Mouse (Mus musculus) heart, adult 2 months (tissue): Measurements from ENCODE around the gene Mapk13. TPM values are rescaled to one million over a fixed set of nuclear protein-coding genes. Genes with fewer than 3 reads are reported as not detected.

Experiments used
- DNase-seq, 2 experiments: peaks; one replicate each; pipeline ENCODE4 v3.0.0; 2021
- H3K27ac ChIP-seq: fragments of 200-600 bp; 2 replicates; pipeline ENCODE4 v1.8.1; 2022
- H3K27me3 ChIP-seq: fragments of 200-500 bp; 2 replicates; pipeline ENCODE4 v1.6.1; 2012; ENCODE audit warnings: mild to moderate bottlenecking, low read length, inconsistent platforms, mixed read lengths; ENCODE audit not compliant: control insufficient read depth, insufficient read depth
- H3K36me3 ChIP-seq: fragments of 200-500 bp; 2 replicates; pipeline ENCODE4 v1.6.1; 2012; ENCODE audit warnings: low read length, inconsistent platforms; ENCODE audit not compliant: control insufficient read depth, insufficient read depth
- H3K4me1 ChIP-seq: fragments of 200-500 bp; 2 replicates; pipeline ENCODE4 v1.6.1; 2011; ENCODE audit warnings: low read length; ENCODE audit not compliant: control insufficient read depth, insufficient read depth
- H3K4me3 ChIP-seq: fragments of 200-600 bp; 2 replicates; pipeline ENCODE4 v1.8.1; 2022
- H3K79me2 ChIP-seq: fragments of 200-500 bp; replicated peaks from 2 replicates; pipeline ENCODE4 v1.6.1; 2012; ENCODE audit warnings: mild to moderate bottlenecking, inconsistent platforms, low read length, moderate library complexity, mixed read lengths; ENCODE audit not compliant: control insufficient read depth, insufficient read depth
- H3K9ac ChIP-seq: fragments of 200-500 bp; 2 replicates; pipeline ENCODE4 v1.6.1; 2012; ENCODE audit warnings: low read depth, mild to moderate bottlenecking, control low read depth, inconsistent platforms, low read length, mixed read lengths
- CTCF ChIP-seq: fragments of 200-600 bp; IDR thresholded peaks from 2 replicates; pipeline ENCODE4 v1.8.1; 2022; ENCODE audit warnings: antibody characterized with exemption, mild to moderate bottlenecking, moderate library complexity
- EP300 ChIP-seq: fragments of 200-500 bp; IDR thresholded peaks from 2 replicates; pipeline ENCODE4 v1.6.1; 2011; ENCODE audit warnings: low read depth, low read length, control low read depth; ENCODE audit not compliant: insufficient read depth
- POLR2A ChIP-seq: fragments of 200-500 bp; IDR thresholded peaks from 2 replicates; pipeline ENCODE4 v1.6.1; 2011; ENCODE audit warnings: mild to moderate bottlenecking, low read depth, low read length, control low read depth; ENCODE audit not compliant: insufficient read depth
- WGBS: fragments of 180-500 bp; shearing (Covaris S2); methylation state at CpG from one replicate; pipeline ENCODE4 v1.1.7; 2018; 5-methylcytosine and 5-hydroxymethylcytosine counted together
- intact Hi-C: fragments of 180-260 bp; cut with DNase I; formaldehyde crosslinking; loops from one replicate; pipeline ENCODE4 v1.15.1; 2025
- polyA plus RNA-seq: library from polyadenylated mRNA; depleted of rRNA; stranded (reverse); fragments of >200 nt; gene quantifications from 2 replicates; pipeline ENCODE4 v1.2.3, GENCODE M21; 2012
- total RNA-seq, 2 experiments: library from RNA; stranded (reverse); gene quantifications; 2 replicates each; pipeline ENCODE4 v1.2.3; 2021

The Mapk13 gene
- total and polyA plus RNA-seq, 3 experiments: 0.48 to 0.78 (median 0.52) TPM

- TF ChIP-seq CTCF: no peak
- Histone ChIP-seq H3K4me3 (no peak overlapping the region), H3K4me1 (peaks cover 2% of the 10 kb centered on the region), H3K27ac (no peak overlapping the region), H3K36me3 (no peaks in the 10 kb centered on the region), H3K9ac (no peak overlapping the region), H3K79me2 (no peaks in the 10 kb centered on the region; the same call in 1 of the 2 replicates), H3K27me3 (no peaks in the 10 kb centered on the region)
- intact Hi-C loops: loop anchor here (5.0 kb wide), 1 partner anchor 124 kb away; no protein-coding TSS in a partner anchor
- no peak for DNase-seq
- WGBS: 67% methylated on average over 1 of the region's 1 CpGs
Observed at GRCm38 (mm10) chr17:28803316-28803715, 34.2 kb downstream of the Mapk13 start.

GRCm38 (mm10) chr17:28804973-28805372 is 35.9 kb downstream of the Mapk13 start:
- Histone ChIP-seq H3K27ac (no peak overlapping the region), H3K36me3 (no peaks in the 10 kb centered on the region), H3K4me3 (no peak overlapping the region), H3K4me1 (peaks cover 2% of the 10 kb centered on the region), H3K27me3 (no peaks in the 10 kb centered on the region), H3K79me2 (no peaks in the 10 kb centered on the region; the same call in 1 of the 2 replicates), H3K9ac (no peak overlapping the region)
- DNase-seq: no peak
- intact Hi-C loops: loop anchor here (5.0 kb wide), 1 partner anchor 122 kb away; no protein-coding TSS in a partner anchor
- 90% methylated on average over 6 of the region's 6 CpGs for WGBS
- TF ChIP-seq POLR2A (no peak), EP300 (no peak), CTCF (no peak)

GRCm38 (mm10) chr17:28806770-28807169 is 37.7 kb downstream of the Mapk13 start:
- TF ChIP-seq POLR2A (no peak), CTCF (no peak), EP300 (no peak)
- Histone ChIP-seq H3K27me3 (no peaks in the 10 kb centered on the region), H3K4me1 (peaks cover 2% of the 10 kb centered on the region), H3K4me3 (no peak overlapping the region), H3K9ac (no peak overlapping the region), H3K79me2 (no peaks in the 10 kb centered on the region; the same call in 1 of the 2 replicates), H3K36me3 (no peaks in the 10 kb centered on the region), H3K27ac (no peak overlapping the region)
- 97% methylated on average over 19 of the region's 19 CpGs for WGBS
- DNase-seq: no peak
- intact Hi-C loops: no loop called here

GRCm38 (mm10) chr17:28808714-28809113 is 39.6 kb downstream of the Mapk13 start:
- intact Hi-C loops: no loop called here
- 96% methylated on average over 8 of the region's 8 CpGs for WGBS
- no peaks in the 10 kb centered on the region for H3K27me3 ChIP-seq
- no peak overlapping the region for H3K27ac ChIP-seq
- H3K4me3 ChIP-seq: no peak overlapping the region
- DNase-seq: no peak
- no peaks in the 10 kb centered on the region; the same call in 1 of the 2 replicates for H3K79me2 ChIP-seq
- no peaks in the 10 kb centered on the region for H3K36me3 ChIP-seq
- H3K9ac ChIP-seq: no peak overlapping the region
- TF ChIP-seq POLR2A (no peak), CTCF (no peak), EP300 (no peak)
- H3K4me1 ChIP-seq: no peaks in the 10 kb centered on the region

- 87% methylated on average over 10 of the region's 10 CpGs for WGBS
- Histone ChIP-seq H3K27me3 (no peaks in the 10 kb centered on the region), H3K4me3 (no peak overlapping the region), H3K4me1 (no peaks in the 10 kb centered on the region), H3K79me2 (no peaks in the 10 kb centered on the region; the same call in 1 of the 2 replicates), H3K27ac (no peak overlapping the region), H3K36me3 (no peaks in the 10 kb centered on the region), H3K9ac (no peak overlapping the region)
- intact Hi-C loops: no loop called here
- TF ChIP-seq CTCF: no peak
- no peak for TF ChIP-seq EP300
- no peak for TF ChIP-seq POLR2A
- no peak for DNase-seq
Observed at GRCm38 (mm10) chr17:28809175-28809831, 40.2 kb downstream of the Mapk13 start.

GRCm38 (mm10) chr17:28812345-28812744 is 43.2 kb downstream of the Mapk13 start:
- H3K36me3 ChIP-seq: no peaks in the 10 kb centered on the region
- H3K27me3 ChIP-seq: no peaks in the 10 kb centered on the region
- DNase-seq: no peak
- TF ChIP-seq EP300 (no peak), CTCF (no peak), POLR2A (no peak)
- 88% methylated on average over 10 of the region's 10 CpGs for WGBS
- no peaks in the 10 kb centered on the region for H3K4me1 ChIP-seq
- no peak overlapping the region for H3K9ac ChIP-seq
- intact Hi-C loops: no loop called here
- no peak overlapping the region for H3K27ac ChIP-seq
- no peak overlapping the region for H3K4me3 ChIP-seq
- no peaks in the 10 kb centered on the region for H3K79me2 ChIP-seq
